Mouse (Mus musculus) cortical plate, adult 2 months (tissue): ENCODE measurements around the gene Cytip.

Experiments used
- CTCF ChIP-seq: fragments of 200-500 bp; IDR thresholded peaks from 2 replicates; pipeline ENCODE4 v1.5.1; 2011; ENCODE audit warnings: mild to moderate bottlenecking, control low read depth, low read length; ENCODE audit not compliant: insufficient read depth; ENCODE audit errors: extremely low read depth
- POLR2A ChIP-seq: fragments of 200-500 bp; IDR thresholded peaks from 2 replicates; pipeline ENCODE4 v1.6.1; 2011; ENCODE audit warnings: mild to moderate bottlenecking, low read length, control low read depth; ENCODE audit not compliant: insufficient read depth; ENCODE audit errors: extremely low read depth

GRCm38 (mm10) chr2:58132597-58132996 lies 62.7 kb downstream of the Cytip start:
- TF ChIP-seq POLR2A (no peak), CTCF (no peak)
